In the genomic region with DNA sequence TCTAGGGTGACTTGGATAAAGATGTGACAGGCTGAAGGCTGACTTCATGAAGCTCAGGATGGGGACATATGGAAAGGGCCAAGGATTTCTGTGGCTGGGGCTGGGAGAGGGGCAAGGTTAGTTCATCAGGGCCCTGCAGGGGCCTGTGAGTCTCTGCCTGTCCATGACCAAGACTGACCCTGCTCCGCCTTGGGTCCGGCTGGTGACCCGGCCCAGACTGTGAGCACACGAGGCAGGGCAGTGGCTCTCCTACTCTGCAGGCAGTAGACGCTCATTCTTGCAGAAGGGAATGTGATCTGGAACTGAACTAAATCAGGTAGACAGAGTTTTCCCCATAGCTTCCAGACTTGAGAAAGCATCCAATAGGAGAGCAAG, we compare ENCODE assay signal across 8 mouse cellular contexts. TPM values are rescaled to one million over a fixed set of nuclear protein-coding genes. Genes with fewer than 3 reads are reported as not detected.
A peak's percentile ranks its signal among the peaks of the same experiment; 100 is the strongest.
DNase-seq lines count a peak whose midpoint lies in the region; ATAC-seq lines count a peak whose summit lies in the region.

No protein-coding gene starts in this region.

- H3K4me1 ChIP-seq in kidney, embryonic 15.5 days = peaks cover 28% of the 10 kb centered on the region
- H3K4me1 ChIP-seq in embryonic facial prominence, embryonic 12.5 days = peaks cover 15% of the 10 kb centered on the region
- peaks cover 2% of the 10 kb centered on the region; the same call in 1 of the 2 replicates for H3K4me1 ChIP-seq in intestine, embryonic 14.5 days (replicated peaks; ENCODE audit: control insufficient read depth, insufficient read depth, low read length)
- peaks cover 20% of the 10 kb centered on the region for H3K4me1 ChIP-seq in neural tube, embryonic 12.5 days

- H3K36me3 ChIP-seq in kidney, embryonic 15.5 days = peaks cover 6% of the 10 kb centered on the region; the same call in 1 of the 2 replicates
- no peaks in the 10 kb centered on the region for H3K36me3 ChIP-seq in embryonic facial prominence, embryonic 12.5 days
- H3K36me3 ChIP-seq in intestine, embryonic 14.5 days (ENCODE audit: control insufficient read depth, insufficient read depth, low read length) = no peaks in the 10 kb centered on the region
- H3K36me3 ChIP-seq in neural tube, embryonic 12.5 days = peaks cover 9% of the 10 kb centered on the region; the same call in 1 of the 2 replicates

- H3K27me3 ChIP-seq in kidney, embryonic 15.5 days = peaks cover 18% of the 10 kb centered on the region
- H3K27me3 ChIP-seq in embryonic facial prominence, embryonic 12.5 days = peaks cover 5% of the 10 kb centered on the region
- H3K27me3 ChIP-seq in intestine, embryonic 14.5 days (replicated peaks; ENCODE audit: control insufficient read depth, insufficient read depth, low read length) = no peaks in the 10 kb centered on the region
- peaks cover 11% of the 10 kb centered on the region; the same call in 1 of the 2 replicates for H3K27me3 ChIP-seq in neural tube, embryonic 12.5 days (replicated peaks)

- H3K4me2 ChIP-seq in kidney, embryonic 15.5 days = peak overlapping the region; percentile 99
- H3K4me2 ChIP-seq in embryonic facial prominence, embryonic 12.5 days (replicated peaks) = peak overlapping the region; percentile 96
- H3K4me2 ChIP-seq in intestine, embryonic 14.5 days (ENCODE audit: low read length) = peak overlapping the region; percentile 98
- peak overlapping the region; percentile 92 for H3K4me2 ChIP-seq in neural tube, embryonic 12.5 days (replicated peaks)

- H3K4me3 ChIP-seq in kidney, embryonic 15.5 days (replicated peaks) = peak overlapping the region; percentile 82
- H3K4me3 ChIP-seq in embryonic facial prominence, embryonic 12.5 days = peak overlapping the region; percentile 55
- peak overlapping the region; percentile 61 for H3K4me3 ChIP-seq in intestine, embryonic 14.5 days (ENCODE audit: low read depth, low read length)
- peak overlapping the region; percentile 62 for H3K4me3 ChIP-seq in neural tube, embryonic 12.5 days

- ATAC-seq in kidney, embryonic 15.5 days (replicated peaks; ENCODE audit: low FRiP score) = peak; percentile 13; the same call in 1 of the 2 replicates
- ATAC-seq in embryonic facial prominence, embryonic 12.5 days (ENCODE audit: insufficient number of reproducible peaks, insufficient read depth, low FRiP score, low TSS enrichment) = no peak
- ATAC-seq in intestine, embryonic 14.5 days (replicated peaks; ENCODE audit: low FRiP score, low TSS enrichment, low read depth) = peak; percentile 36
- ATAC-seq in neural tube, embryonic 12.5 days (ENCODE audit: low FRiP score, low read depth) = peak; percentile 51

- 59% methylated on average over 5 of the region's 5 CpGs for WGBS in kidney, embryonic 15.5 days
- WGBS in embryonic facial prominence, embryonic 12.5 days = 59% methylated on average over 5 of the region's 5 CpGs
- WGBS in intestine, embryonic 14.5 days = 67% methylated on average over 5 of the region's 5 CpGs
- WGBS in neural tube, embryonic 12.5 days = 71% methylated on average over 5 of the region's 5 CpGs

- peak overlapping the region; percentile 69; the same call in 1 of the 2 replicates for H3K27ac ChIP-seq in kidney, embryonic 15.5 days
- peak overlapping the region; percentile 51 for H3K27ac ChIP-seq in embryonic facial prominence, embryonic 12.5 days
- H3K27ac ChIP-seq in intestine, embryonic 14.5 days (ENCODE audit: low read depth) = no peak overlapping the region
- H3K27ac ChIP-seq in neural tube, embryonic 12.5 days = peak overlapping the region; percentile 42; the same call in 1 of the 2 replicates

- no peaks in the 10 kb centered on the region for H3K9me3 ChIP-seq in kidney, embryonic 15.5 days (replicated peaks)
- no peaks in the 10 kb centered on the region for H3K9me3 ChIP-seq in embryonic facial prominence, embryonic 12.5 days
- no peaks in the 10 kb centered on the region for H3K9me3 ChIP-seq in intestine, embryonic 14.5 days (ENCODE audit: control insufficient read depth, low read length)
- H3K9me3 ChIP-seq in neural tube, embryonic 12.5 days = no peaks in the 10 kb centered on the region

- DNase-seq in kidney, postnatal 14 days = no peak
- no peak for DNase-seq in intestine, embryonic 14.5 days (ENCODE audit: low spot score)
- no peak for DNase-seq in layer of hippocampus, adult 9-10 months (ENCODE audit: low spot score)
- no peak for DNase-seq in yolk sac, embryonic 10.5 days (ENCODE audit: low spot score)
- DNase-seq in gastrocnemius, adult 18-20 months (ENCODE audit: low spot score) = no peak

- peak overlapping the region; percentile 59 for H3K9ac ChIP-seq in kidney, embryonic 15.5 days
- H3K9ac ChIP-seq in embryonic facial prominence, embryonic 12.5 days = peak overlapping the region; percentile 64
- H3K9ac ChIP-seq in intestine, embryonic 14.5 days (ENCODE audit: low read length) = peak overlapping the region; percentile 54
- H3K9ac ChIP-seq in neural tube, embryonic 12.5 days = peak overlapping the region; percentile 60

RNA-seq across cellular contexts. Expression of gene Clba1, which starts 0.5 kb away (rescaled TPM):
- polyA plus RNA-seq in kidney, embryonic 15.5 days (2015; fragmentation: Nextera tagmentation; extraction: Ambion mirVana) = 11.2 and 11.9 TPM in 2 replicates
- polyA plus RNA-seq in embryonic facial prominence, embryonic 12.5 days (2016; fragmentation: Nextera tagmentation; extraction: Ambion mirVana) = 9.2 and 9.6 TPM in 2 replicates
- polyA plus RNA-seq in intestine, embryonic 14.5 days (2014; fragmentation: Nextera tagmentation; extraction: Ambion mirVana) = 4.3 and 7.0 TPM in 2 replicates
- 16.5 and 18.6 TPM in 2 replicates for polyA plus RNA-seq in neural tube, embryonic 12.5 days (2016; fragmentation: Nextera tagmentation; extraction: Ambion mirVana)
- total RNA-seq in gastrocnemius, adult 18-20 months (2021) = under 1 TPM; 0.34 to 0.57 TPM

RNA-seq across cellular contexts. Expression of gene Ahnak2, which starts 5.7 kb away (rescaled TPM):
- polyA plus RNA-seq in kidney, embryonic 15.5 days (2015; fragmentation: Nextera tagmentation; extraction: Ambion mirVana) = 1.0 and 1.8 TPM in 2 replicates
- 0.71 and 0.83 TPM in 2 replicates for polyA plus RNA-seq in embryonic facial prominence, embryonic 12.5 days (2016; fragmentation: Nextera tagmentation; extraction: Ambion mirVana)
- polyA plus RNA-seq in intestine, embryonic 14.5 days (2014; fragmentation: Nextera tagmentation; extraction: Ambion mirVana) = 2.9 and 3.1 TPM in 2 replicates
- 0.93 and 1.2 TPM in 2 replicates for polyA plus RNA-seq in neural tube, embryonic 12.5 days (2016; fragmentation: Nextera tagmentation; extraction: Ambion mirVana)
- total RNA-seq in gastrocnemius, adult 18-20 months (2021) = 1 to 10 TPM; 7.2 to 7.8 TPM

RNA-seq across cellular contexts. Expression of gene Cdca4, which starts 21.0 kb away (rescaled TPM):
- 113 and 122 TPM in 2 replicates for polyA plus RNA-seq in kidney, embryonic 15.5 days (2015; fragmentation: Nextera tagmentation; extraction: Ambion mirVana)
- polyA plus RNA-seq in embryonic facial prominence, embryonic 12.5 days (2016; fragmentation: Nextera tagmentation; extraction: Ambion mirVana) = 144 and 147 TPM in 2 replicates
- 116 and 126 TPM in 2 replicates for polyA plus RNA-seq in intestine, embryonic 14.5 days (2014; fragmentation: Nextera tagmentation; extraction: Ambion mirVana)
- polyA plus RNA-seq in neural tube, embryonic 12.5 days (2016; fragmentation: Nextera tagmentation; extraction: Ambion mirVana) = 103 and 109 TPM in 2 replicates
- total RNA-seq in gastrocnemius, adult 18-20 months (2021) = 1 to 10 TPM; 2.2 to 2.8 TPM

RNA-seq across cellular contexts. Expression of gene Pld4, which starts 47.7 kb away (rescaled TPM):
- polyA plus RNA-seq in kidney, embryonic 15.5 days (2015; fragmentation: Nextera tagmentation; extraction: Ambion mirVana) = 7.9 and 10.4 TPM in 2 replicates
- 4.9 TPM in 2 replicates for polyA plus RNA-seq in embryonic facial prominence, embryonic 12.5 days (2016; fragmentation: Nextera tagmentation; extraction: Ambion mirVana)
- 12.6 and 13.0 TPM in 2 replicates for polyA plus RNA-seq in intestine, embryonic 14.5 days (2014; fragmentation: Nextera tagmentation; extraction: Ambion mirVana)
- 5.1 and 5.8 TPM in 2 replicates for polyA plus RNA-seq in neural tube, embryonic 12.5 days (2016; fragmentation: Nextera tagmentation; extraction: Ambion mirVana)
- total RNA-seq in gastrocnemius, adult 18-20 months (2021) = 1 to 10 TPM; 1.3 to 3.4 TPM

RNA-seq across cellular contexts. Expression of gene Gpr132, which starts 59.8 kb away (rescaled TPM):
- polyA plus RNA-seq in kidney, embryonic 15.5 days (2015; fragmentation: Nextera tagmentation; extraction: Ambion mirVana) = 0.12 and 0.14 TPM in 2 replicates
- 0.23 TPM in 1 of 2 replicates, not detected in the other for polyA plus RNA-seq in embryonic facial prominence, embryonic 12.5 days (2016; fragmentation: Nextera tagmentation; extraction: Ambion mirVana)
- polyA plus RNA-seq in intestine, embryonic 14.5 days (2014; fragmentation: Nextera tagmentation; extraction: Ambion mirVana) = 0.42 and 0.50 TPM in 2 replicates
- not detected in 2 replicates for polyA plus RNA-seq in neural tube, embryonic 12.5 days (2016; fragmentation: Nextera tagmentation; extraction: Ambion mirVana)
- under 1 TPM in 1 of 2 experiments, not detected in 1; 0.14 TPM for total RNA-seq in gastrocnemius, adult 18-20 months (2021)
